Mouse (Mus musculus) embryo, embryonic 11 days (tissue): ENCODE data around the gene Crls1.
A peak's percentile ranks its signal among the peaks of the same experiment; 100 is the strongest.

ENCODE experiments used
- DNase-seq: peaks from one replicate; pipeline ENCODE4 v3.0.0-alpha.2; 2015

Crls1 gene

DNA sequence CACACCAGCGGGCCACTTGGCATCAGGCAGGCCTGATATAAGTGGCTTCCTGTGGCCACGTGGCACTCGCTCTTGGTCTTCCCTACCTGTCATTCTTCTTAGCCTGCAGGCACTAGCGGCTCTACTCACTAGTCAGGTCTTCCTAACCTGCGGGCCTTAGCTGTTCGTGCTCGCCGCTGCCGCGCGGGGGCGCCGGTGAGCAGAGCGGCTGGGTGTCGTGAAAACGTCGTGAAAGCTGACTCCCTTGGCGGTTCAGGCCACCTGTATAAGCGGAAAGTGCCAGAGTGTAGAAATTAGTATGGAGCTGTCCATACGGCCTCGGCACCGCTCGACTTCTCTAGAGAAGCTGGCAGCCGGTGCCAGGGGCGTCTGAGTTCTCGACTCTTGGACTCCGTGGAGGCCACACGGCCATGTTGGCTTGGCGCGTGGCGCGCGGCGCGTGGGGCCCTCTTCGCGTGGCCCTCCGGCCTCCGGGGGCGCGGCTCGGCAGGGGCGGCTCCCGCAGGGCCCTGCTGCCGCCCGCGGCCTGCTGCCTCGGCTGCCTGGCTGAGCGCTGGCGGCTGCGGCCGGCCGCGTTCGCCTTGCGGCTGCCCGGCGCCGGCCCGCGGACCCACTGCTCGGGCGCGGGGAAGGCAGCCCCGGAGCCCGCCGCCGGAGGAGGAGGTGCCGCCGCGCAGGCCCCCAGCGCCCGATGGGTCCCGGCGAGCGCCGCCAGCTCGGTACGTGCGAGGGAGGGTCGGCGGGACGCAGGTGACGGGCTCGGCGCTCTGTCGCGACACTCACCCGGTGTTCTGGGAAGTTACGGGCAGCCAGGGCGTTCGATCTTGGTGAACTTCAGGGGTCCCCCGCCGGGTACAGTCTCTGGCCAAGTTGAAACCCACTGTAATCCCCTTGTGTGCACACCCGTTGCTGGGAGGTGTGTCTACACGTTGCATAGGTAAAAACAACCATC lies at the start of gene Crls1:
TSS of gene Crls1 (plus strand) at position 260 of the 952 bp plus-strand sequence.
- DNase-seq, result peak; percentile 93

- DNase-seq, result no peak
These were observed 43.5 kb upstream of the Crls1 start for GRCm38 (mm10) chr2:132802976-132803375.

DNA sequence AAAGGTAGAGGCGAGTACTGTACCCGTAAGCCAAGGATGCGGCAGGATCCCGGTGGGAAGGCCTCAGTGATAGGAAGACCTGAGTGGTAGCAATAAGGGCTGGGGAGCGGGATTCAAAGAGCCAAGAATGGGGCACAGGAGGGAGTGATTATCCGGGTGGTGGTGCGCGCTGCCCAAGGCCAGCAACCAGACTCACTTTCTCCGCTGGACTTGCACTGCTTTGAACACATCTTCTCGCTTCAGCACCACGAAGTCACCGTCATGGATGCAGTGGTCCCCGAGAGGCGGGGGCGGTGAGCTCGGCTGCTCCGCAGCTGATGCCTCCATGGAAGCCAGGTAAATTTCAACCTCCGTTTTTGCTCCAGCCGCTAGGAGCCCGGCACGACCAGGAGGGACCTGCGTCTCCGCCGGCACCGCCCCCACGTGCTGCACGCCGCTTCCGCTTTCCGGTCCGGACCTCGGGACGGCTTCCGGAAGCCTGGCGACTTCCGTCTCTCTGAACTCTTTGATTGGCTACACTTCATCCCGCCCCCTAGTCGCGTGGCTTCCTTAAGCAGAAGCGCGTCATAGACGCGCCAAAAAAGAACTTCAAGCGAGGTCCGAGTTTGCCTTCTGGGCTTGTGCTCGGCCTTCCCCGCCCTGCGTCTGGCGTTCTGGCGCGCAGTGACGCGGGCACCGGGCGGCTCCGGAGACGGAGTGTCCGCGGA lies 30.7 kb upstream of the Crls1 start, which contains the start of the genes Trmt6 and Mcm8:
TSS of gene Trmt6 (minus strand) at position 448 of the 707 bp plus-strand sequence.
TSS of gene Mcm8 (plus strand) at position 534 of the 707 bp plus-strand sequence.
- DNase-seq, result peak; percentile 99

- DNase-seq, result no peak
These were observed 5.4 kb upstream of the Crls1 start for GRCm38 (mm10) chr2:132841071-132841470.

DNA sequence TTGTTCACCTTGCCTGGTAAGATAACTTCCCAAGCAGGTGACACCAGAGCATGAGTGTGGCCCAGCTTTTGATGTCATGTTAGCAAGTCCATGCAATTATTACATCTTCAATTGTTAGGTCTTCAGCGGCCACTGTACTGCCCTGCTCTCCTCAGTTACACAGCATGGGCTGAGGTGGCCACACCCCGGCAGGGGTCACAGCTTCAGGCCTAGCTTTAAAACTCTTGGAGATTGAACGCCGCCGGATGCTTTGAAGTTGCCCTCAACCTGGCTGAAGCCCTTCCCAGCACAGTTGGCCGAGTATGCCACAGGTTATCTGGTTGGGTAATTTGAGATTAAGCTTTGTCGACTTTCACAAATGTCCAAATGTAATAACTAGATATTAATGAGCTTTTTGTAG lies 1.1 kb downstream of the Crls1 start:
- DNase-seq, result peak; percentile 9

DNA sequence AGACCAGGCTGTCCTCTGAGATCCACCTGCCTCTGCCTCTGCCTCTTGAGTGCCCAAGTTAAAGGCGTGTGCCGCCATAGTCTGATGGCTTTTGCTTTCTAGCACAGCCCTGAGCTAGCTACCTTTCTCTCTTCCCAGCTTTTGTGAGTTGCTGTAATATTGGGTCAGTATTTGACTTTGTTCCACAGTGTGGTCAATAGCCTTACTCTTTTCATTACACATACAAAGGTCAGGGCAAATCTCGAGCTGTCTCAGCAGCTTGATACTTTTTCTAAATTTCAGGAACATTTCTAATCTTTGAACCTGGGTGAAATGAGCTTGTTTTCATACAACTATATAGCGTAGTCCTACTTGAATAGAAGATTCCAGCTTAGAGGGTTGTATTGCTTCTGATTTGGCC lies 1.9 kb downstream of the Crls1 start:
- no peak for DNase-seq

DNA sequence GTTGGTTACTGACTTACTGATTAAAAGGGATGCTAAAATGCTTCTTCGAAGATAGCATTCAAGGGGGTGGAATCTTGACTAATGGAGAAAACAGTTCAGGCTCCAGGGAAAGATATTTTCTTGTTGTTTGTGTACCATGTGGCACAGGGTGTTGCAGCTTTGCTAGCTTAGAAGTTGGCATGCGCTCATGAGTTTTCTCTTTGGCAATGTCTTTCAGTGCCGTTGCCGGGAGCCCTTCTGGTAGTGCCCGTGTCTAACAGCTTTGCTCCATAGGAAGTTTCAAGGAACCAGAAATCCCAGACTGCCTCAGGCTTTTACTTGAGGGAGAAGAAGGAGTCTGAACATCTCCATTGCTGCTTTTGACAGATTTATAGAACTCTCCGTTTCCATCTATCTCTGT lies 2.7 kb downstream of the Crls1 start:
- no peak for DNase-seq

GRCm38 (mm10) chr2:132853051-132853450 lies 6.6 kb downstream of the Crls1 start:
- no peak for DNase-seq

- no peak for DNase-seq
These were observed 9.9 kb downstream of the Crls1 start for GRCm38 (mm10) chr2:132856333-132856732.

- DNase-seq, result no peak
These were observed 14.0 kb downstream of the Crls1 start for GRCm38 (mm10) chr2:132860435-132860834.

DNA sequence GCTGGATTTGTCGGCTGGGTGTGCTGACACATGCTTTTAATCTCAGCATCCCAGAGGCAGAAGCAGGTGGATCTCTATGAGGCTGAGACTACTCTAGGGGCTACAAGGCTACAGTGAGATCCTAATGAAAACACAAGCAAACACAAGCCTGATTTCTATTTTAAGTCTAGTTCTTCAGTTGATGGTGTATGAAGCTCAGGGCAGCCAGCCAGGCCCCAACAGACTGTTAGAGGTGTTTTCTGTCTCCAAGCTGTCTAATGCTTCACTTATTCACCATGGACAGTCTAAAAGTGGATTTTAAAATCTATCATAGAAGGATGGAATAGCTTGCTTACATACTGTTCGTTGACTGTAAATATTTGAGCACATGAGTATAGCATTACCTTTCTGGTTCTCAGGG lies 15.0 kb downstream of the Crls1 start:
- no peak for DNase-seq

- DNase-seq, result no peak
These were observed 16.9 kb downstream of the Crls1 start for GRCm38 (mm10) chr2:132863325-132863724.

GRCm38 (mm10) chr2:132867521-132867920 lies 21.1 kb downstream of the Crls1 start:
- DNase-seq, result no peak

GRCm38 (mm10) chr2:132869682-132870081 lies 23.2 kb downstream of the Crls1 start:
- DNase-seq, result no peak

- DNase-seq, result no peak
These were observed 23.8 kb downstream of the Crls1 start for GRCm38 (mm10) chr2:132870286-132870685.

DNA sequence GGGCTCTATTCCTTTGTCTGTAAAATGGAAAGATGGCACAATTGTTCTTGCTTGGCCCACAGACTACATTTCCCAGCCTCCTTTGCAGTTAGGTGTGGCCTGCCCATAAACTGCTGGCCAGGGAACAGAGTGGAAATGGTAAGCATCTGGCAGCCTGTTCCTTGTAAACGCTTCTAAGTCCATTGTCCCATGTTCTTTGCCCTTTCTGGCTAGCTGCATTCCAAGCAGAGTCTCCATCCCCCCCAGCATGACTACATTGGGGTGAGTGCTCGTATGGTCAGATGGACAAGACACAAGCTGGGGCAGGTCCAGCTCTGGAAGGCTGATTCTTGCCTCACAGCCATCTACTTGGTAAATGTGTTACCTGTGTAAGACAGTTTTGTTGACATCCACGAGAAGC lies 25.2 kb downstream of the Crls1 start:
- no peak for DNase-seq

GRCm38 (mm10) chr2:132873657-132874326 lies 27.3 kb downstream of the Crls1 start:
- DNase-seq, result no peak

DNA sequence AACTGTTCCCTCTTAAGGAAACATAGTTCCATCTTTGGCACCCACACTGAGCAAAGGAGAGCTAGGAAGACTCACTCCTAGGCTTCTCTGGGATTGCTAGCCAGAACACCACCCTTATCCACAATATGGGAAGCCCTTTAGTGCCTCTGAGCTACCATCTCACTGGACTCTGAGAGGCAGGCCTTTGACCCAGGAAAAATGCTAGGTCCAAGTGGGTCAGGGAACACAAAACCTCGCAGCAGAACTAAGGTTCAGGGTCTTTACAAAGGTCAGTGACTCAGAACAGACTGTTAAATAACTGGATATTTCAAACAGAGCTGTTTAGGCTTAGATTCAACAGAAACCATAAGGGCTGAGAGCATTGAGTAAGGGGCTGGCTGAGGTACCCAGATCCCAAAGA lies 30.5 kb downstream of the Crls1 start:
- DNase-seq, result no peak

DNA sequence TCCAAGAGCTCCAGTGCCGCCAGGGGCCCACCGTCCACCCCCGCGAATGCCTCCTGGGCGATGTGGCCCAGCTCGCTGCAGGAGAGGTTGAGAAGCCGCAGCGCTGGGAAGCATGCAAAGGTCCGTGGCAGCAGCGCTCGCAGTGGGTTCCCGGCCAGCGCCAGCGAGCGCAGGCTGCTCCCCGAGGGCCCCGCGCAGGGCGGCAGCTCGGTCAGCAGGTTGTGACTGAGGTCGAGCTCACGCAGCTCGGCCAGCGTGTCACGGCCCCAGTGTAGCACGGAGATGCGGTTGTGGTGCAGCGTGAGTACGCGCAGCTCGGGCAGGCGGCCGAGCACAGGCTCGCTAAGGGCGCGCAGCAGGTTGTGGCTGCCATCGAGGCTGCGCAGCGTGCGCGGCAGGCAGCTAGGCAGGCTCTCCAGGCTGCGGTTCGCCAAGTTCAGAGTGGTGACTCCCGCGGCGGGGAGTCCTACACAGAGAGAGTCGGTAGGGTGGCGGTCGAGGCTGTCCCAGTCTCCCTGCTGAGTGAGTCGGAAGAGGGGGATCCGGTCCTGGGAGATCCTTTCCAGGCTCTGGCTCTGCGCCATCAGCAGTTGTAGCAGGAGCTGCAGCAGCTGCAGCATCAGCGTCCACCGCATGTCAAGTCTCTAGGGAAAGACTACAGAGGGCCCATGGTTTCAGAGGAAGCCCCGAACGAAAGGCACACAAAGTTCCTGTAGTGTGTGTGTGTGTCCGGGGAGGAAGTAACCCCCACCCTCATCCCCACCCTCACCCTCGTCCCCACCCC lies 33.0 kb downstream of the Crls1 start:
- DNase-seq, result peak; percentile 74

- DNase-seq, result peak; percentile 40
These were observed 34.6 kb downstream of the Crls1 start, which contains the start of gene Lrrn4 for GRCm38 (mm10) chr2:132880844-132881645. Lrrn4 (minus strand) TSS chr2:132880891.

DNA sequence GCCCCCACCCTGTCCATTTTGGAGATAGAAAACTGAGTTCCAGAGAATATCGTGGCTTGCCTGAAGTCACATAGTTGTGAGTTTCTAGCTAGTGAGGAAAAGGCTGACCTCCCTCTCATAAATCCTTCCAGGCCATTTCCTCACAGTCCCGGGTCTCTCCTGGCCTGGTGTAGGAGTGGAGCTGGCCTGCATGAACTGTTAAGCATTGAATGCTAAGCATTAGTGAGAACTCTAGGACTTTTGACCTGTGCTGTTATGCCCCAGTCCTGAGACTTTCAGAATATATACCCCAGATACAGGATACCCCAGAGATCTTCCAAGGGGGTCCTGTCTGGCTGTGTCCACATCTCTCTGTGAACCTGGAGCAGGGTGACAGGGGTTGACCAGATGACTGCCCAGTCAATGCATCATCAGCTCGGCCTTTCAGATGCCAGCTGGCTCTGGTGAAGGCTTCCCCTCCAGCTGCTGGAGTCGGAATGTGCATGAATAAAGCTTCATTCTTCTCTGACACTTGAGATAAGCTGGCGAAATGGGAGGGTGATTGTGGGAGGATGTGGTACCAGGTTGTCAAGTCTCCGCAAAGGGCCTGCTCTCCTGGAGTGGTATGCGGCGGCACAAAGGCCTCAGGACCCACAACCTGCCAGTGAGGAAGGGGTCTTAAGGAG lies 38.0 kb downstream of the Crls1 start:
- DNase-seq, result no peak
